Mouse (Mus musculus) gonadal fat pad, adult 2 months (tissue): ENCODE data around the gene Zglp1. TPM values are rescaled to one million over a fixed set of nuclear protein-coding genes. Genes with fewer than 3 reads are reported as not detected.

ENCODE experiments used
- DNase-seq: peaks from one replicate; pipeline ENCODE4 v3.0.0-alpha.2; 2012; ENCODE audit warnings: low read depth
- polyA plus RNA-seq: library from polyadenylated mRNA; depleted of rRNA; stranded (reverse); fragments of >200 nt; gene quantifications from 2 replicates; pipeline ENCODE4 v1.2.3, GENCODE M21; 2012; rRNA removed

Gene Zglp1
- polyA plus RNA-seq, 1 experiment, result not detected

DNA sequence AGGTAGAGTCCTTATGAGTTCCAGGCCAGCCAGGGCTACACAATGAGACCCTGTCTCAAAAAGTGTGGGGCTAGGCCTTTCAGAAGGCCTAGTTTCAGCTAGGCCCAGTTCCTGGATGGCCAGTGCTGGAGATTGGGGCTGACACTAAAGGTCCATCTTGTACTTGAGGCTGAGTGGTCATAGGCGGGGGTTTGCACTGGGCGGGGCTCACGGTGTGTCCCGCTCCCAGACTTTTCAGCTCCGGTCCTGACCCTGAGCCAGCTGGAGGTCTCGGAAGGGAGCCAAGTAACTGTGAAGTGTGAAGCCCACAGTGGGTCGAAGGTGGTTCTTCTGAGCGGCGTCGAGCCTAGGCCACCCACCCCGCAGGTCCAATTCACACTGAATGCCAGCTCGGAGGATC, 40.0 kb downstream of the Zglp1 start:
- DNase-seq, result no peak

DNA sequence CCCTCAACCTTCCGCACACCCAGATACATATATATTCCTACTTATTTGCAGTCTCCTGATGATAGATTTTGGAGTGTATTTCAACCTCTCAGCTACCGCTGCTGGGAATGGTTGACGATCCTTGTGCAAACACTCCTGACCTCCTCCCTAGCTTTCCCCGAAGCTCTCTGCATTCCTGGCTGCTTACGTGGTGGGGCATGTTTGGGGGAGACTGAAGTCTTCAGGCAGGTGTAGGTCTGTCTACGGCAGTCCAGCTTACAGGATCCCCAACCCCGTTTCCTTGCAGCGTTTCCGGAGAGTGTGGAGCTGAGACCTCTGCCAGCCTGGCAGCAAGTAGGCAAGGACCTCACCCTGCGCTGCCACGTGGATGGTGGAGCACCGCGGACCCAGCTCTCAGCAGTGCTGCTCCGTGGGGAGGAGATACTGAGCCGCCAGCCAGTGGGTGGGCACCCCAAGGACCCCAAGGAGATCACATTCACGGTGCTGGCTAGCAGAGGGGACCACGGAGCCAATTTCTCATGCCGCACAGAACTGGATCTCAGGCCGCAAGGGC, 41.6 kb downstream of the Zglp1 start:
- DNase-seq, result no peak

DNA sequence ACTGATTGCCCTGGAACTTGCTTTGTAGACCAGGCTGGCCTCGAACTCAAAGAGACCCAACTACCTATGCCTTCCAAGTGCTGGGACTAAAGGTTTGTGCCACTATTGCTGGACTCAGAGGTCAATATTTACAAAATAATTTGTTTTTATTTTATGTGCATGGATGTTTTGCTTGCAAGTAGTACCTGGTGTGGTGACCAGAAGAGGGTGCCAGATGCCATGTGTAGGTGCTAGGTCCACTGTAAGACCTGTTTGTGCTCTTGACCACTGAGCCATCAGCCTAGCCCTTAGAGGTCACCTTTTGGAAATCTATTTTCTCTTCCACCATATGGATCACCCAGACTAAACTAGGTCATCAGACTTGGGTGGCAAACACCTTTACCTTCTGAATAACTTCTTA, 44.2 kb downstream of the Zglp1 start:
- DNase-seq, result no peak

DNA sequence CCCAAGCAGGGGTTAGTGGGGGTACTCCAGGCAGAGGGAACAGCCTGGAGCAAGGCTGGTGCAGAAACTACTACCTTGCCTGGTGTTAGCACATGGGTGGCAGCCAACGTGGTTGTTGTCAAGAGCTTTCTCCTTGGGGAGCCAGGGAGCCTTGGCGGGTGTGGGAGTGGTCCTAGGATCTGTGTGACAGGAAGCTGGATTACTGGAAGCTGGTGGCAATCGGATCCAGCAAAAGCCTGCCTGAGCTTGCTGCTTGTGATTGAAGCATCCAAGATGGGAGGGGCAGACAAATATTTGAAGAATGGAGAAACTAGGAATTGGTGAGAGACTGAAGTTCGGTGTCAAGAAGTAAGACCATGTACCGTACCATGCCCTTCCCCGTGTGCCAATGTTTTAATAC, 44.6 kb downstream of the Zglp1 start:
- no peak for DNase-seq

DNA sequence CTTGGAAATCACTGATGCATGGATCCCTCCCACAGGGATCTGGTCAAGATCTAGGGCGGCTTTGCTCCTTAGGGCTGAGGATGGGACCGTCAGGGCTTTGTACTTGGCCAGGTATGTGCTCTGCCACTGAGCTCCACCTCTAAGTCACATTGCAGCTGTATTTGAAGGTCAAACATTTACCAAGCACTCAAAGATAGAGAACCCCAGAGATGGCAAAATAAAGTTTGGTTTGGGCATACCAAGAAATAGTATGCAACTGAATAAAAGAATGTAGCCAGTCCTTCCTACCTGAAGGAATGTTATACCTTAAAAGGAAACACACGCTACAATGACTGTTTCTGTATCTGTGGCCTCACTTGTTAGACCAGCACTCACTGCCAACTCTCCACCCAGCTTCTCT, 45.5 kb downstream of the Zglp1 start:
- DNase-seq, result no peak

DNA sequence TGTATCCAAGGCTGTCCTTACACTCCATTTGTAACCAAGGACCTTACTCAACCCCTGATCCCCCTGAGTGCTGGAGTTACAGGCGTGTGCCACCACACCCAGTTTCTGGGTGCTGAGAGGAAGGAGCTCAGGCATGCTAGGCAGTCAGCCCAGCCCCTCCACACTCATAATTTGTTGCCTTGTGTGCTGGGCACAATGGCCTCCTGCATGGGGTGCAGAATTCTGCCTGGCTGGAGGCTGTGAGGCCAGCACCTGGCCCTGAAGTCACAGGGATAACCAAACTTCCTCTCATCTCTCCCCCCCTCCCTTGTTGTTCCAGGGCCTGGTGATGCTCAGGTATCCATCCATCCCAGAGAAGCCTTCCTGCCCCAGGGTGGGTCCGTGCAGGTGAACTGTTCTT, 48.3 kb downstream of the Zglp1 start:
- DNase-seq, result no peak

DNA sequence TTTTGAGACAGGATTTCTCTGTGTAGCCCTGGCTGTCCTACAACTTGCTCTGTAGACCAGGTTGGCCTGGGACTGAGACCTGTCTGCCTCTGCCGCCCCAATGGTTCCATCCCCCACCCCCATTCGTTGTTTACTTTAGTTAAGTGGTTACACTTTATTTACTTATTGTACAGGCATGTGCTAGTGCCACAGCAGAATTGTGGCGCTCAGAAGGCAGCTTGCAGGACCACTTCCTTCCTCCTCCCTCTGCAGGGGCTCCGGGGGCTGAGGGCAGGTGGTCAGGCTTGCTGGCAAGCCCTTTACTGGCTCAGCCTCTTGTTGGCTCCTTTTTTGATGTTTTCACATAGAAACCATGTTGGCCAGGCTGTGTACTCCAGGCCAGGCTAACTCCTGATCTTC, 49.7 kb downstream of the Zglp1 start:
- DNase-seq, result no peak

DNA sequence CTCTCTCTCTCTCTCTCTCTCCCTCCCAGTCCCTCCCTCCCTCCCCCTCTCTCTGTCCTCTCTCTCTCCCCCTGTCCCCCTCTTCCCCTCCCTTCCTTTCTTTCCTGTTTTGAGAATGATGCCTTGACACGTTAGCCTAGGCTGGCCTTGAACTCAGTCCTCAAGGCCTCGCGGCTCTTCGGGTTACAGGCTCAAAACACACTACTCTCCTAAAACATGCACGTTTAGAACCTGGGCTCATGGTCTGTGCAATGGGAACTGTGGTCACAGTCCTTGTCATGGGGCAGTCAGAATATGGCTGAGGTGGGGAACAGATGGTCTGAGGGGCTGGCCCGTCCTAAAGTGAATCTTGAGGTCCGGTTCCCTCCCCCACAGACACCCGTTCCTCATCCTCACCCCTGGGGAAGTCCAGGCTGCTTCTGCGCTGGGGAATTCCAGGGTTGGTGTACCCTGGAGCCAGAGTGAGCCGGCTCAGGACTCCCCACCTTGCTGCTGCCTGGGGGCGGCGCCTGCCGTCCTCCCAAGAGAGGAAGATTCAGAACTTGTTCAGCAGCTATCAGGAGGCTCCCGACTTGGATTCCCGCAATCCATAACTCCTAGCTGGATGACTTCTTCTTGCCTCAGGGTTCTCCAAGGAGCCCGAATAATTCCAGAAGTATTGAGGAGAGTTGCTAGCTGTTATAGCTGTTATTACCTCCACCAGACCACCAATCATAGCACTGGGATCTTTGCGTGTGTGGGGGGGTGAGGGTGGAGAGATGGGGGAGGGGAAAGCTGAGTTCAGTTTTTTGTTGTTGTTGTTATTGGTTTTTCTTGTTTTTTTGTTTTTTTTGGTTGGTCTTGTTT, 50.3 kb downstream of the Zglp1 start:
- DNase-seq, result no peak

DNA sequence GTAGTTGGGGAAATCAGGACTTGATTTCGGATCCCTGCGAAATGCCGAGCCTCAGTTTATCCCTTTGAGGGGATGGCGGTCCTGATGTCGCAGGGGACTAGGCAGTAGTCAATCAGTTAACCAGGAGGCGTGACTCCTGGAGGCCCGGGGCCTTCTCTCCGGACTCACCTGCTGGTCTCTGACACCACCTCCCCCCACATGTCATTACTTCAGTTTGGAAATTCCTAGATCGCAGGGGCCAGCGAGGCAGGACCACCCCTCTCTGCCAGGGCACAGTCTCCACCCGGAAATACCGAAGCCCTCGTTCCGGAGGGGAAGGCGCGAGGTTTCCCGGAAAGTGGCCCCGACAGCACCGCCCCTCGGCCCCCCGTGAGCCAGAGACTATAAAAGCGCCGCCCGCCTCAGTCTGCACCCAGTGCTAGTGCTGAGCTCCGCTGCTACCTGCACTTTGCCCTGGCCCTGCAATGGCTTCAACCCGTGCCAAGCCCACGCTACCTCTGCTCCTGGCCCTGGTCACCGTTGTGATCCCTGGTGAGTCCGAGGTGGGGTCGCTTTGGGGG, 51.2 kb downstream of the Zglp1 start, which contains the start of gene Icam1:
Gene Icam1 (plus strand): TSS at position 415 of the 560 bp plus-strand sequence.
- DNase-seq, result no peak

DNA sequence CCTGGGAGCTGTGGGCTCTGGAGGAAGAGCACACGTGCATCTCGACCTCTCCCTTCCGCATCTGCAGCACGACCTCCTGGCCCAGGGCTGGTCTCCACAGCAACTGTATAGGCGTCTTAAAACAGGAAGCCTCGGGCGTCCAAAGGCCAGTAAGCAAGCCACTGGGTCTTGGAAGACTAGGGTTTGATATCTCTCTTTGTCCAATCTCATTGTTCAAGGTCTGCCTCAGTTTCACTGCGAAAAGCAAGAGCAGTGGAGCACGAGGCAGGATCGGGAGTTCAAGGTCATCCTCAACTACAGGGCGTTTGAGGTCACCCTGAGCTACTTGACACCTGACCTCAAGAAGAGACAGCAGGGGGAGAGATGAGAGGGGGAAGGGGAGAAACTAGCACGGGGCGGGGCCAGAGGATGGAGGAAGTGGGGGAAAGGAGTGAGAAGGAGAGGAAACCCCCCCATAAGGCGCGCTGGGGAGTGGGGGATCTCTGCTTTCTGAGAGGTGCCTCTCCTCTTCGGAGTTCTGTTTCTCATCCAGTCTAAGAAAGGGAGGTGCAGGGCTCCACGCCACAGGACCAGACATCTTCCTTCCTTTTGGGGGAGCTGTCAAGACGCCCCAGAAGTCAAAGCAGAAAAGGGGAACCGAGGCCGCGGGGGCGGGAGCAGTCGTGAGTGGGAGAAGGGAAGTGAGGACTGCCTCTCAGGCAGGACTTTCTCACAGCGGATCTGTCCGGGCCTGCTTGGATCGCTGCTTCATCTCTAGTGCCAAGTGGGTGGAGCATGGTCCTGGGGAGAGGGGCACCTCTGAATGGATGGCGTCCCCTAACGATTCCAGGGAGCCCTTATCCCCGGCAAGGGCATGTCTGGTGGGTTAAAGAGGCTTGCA, 52.0 kb downstream of the Zglp1 start:
- DNase-seq, result no peak

Other genes starting within 250 kb of the Zglp1 start
- gene Rdh8, start 248.6 kb downstream of the Zglp1 start, polyA plus RNA-seq, result not detected in 2 replicates
- gene A230050P20Rik, start 198.5 kb downstream of the Zglp1 start, polyA plus RNA-seq, result 64.6 and 88.0 TPM in 2 replicates
- gene Angptl6, start 187.4 kb downstream of the Zglp1 start, polyA plus RNA-seq, result 4.7 and 5.4 TPM in 2 replicates
- gene Ppan, start 178.9 kb downstream of the Zglp1 start, polyA plus RNA-seq, result 38.7 TPM in 2 replicates
- gene Eif3g, start 168.5 kb downstream of the Zglp1 start, polyA plus RNA-seq, result 128 and 129 TPM in 2 replicates
- gene Dnmt1, start 107.2 kb downstream of the Zglp1 start, polyA plus RNA-seq, result 16.1 TPM in 2 replicates
- gene S1pr2, start 90.3 kb downstream of the Zglp1 start, polyA plus RNA-seq, result 5.9 and 6.5 TPM in 2 replicates
- gene Mrpl4, start 64.4 kb downstream of the Zglp1 start, polyA plus RNA-seq, result 76.1 and 83.2 TPM in 2 replicates
- 19.9 and 20.8 TPM in 2 replicates for gene Icam1, start 51.1 kb downstream of the Zglp1 start, polyA plus RNA-seq
- gene Icam4, start 37.7 kb downstream of the Zglp1 start, polyA plus RNA-seq, result 0.11 and 0.37 TPM in 2 replicates
- gene Icam5, start 35.0 kb downstream of the Zglp1 start, polyA plus RNA-seq, result 0.22 and 0.30 TPM in 2 replicates
- 0.13 and 0.27 TPM in 2 replicates for gene Gm49373, start 6.0 kb upstream of the Zglp1 start, polyA plus RNA-seq
- gene Fdx1l, start 6.5 kb upstream of the Zglp1 start, polyA plus RNA-seq, result 46.8 and 63.4 TPM in 2 replicates
- 0.90 and 4.4 TPM in 2 replicates for gene Gm38431, start 24.9 kb upstream of the Zglp1 start, polyA plus RNA-seq
- gene Raver1, start 24.9 kb upstream of the Zglp1 start, polyA plus RNA-seq, result 39.2 and 46.2 TPM in 2 replicates
- gene Tyk2, start 64.2 kb upstream of the Zglp1 start, polyA plus RNA-seq, result 23.5 and 28.4 TPM in 2 replicates
- gene Cdc37, start 82.9 kb upstream of the Zglp1 start, polyA plus RNA-seq, result 49.6 and 72.2 TPM in 2 replicates
- gene Pde4a, start 98.6 kb upstream of the Zglp1 start, polyA plus RNA-seq, result 16.6 and 24.5 TPM in 2 replicates
- 67.8 and 68.5 TPM in 2 replicates for gene Keap1, start 172.3 kb upstream of the Zglp1 start, polyA plus RNA-seq
- 0.37 and 0.53 TPM in 2 replicates for gene S1pr5, start 181.3 kb upstream of the Zglp1 start, polyA plus RNA-seq
- gene Atg4d, start 198.2 kb upstream of the Zglp1 start, polyA plus RNA-seq, result 25.7 and 27.3 TPM in 2 replicates
- gene Kri1, start 220.9 kb upstream of the Zglp1 start, polyA plus RNA-seq, result 19.8 and 20.5 TPM in 2 replicates
- 21.0 and 25.1 TPM in 2 replicates for gene Cdkn2d, start 224.3 kb upstream of the Zglp1 start, polyA plus RNA-seq
- gene Ap1m2, start 245.2 kb upstream of the Zglp1 start, polyA plus RNA-seq, result 92.6 and 101 TPM in 2 replicates